Mouse (Mus musculus) G1E (cell line): ENCODE results near the gene Wipi1. TPM values are rescaled to one million over a fixed set of nuclear protein-coding genes. Genes with fewer than 3 reads are reported as not detected.
"Not testable (repeated sequence)": the region's sequence is repeated elsewhere in the genome, so short reads cannot be mapped to it uniquely, and the experiment has no call there.

ENCODE experiments used
- ATAC-seq: 2 replicates; pipeline ENCODE4 v1.8.0; 2016; ENCODE audit warnings: mild to moderate bottlenecking; ENCODE audit not compliant: insufficient number of reproducible peaks, poor library complexity, low FRiP score, severe bottlenecking; ENCODE audit errors: extremely low read depth
- DNase-seq: peaks from one replicate; pipeline ENCODE4 v3.0.0; 2012; ENCODE audit warnings: low spot score
- H3K27me3 ChIP-seq: 2 replicates; pipeline ENCODE4 v1.6.1; 2012; ENCODE audit warnings: mild to moderate bottlenecking, low read length, inconsistent platforms; ENCODE audit not compliant: insufficient read depth
- H3K36me3 ChIP-seq: replicated peaks from 2 replicates; pipeline ENCODE3; 2012; ENCODE audit warnings: mild to moderate bottlenecking, inconsistent platforms
- H3K4me1 ChIP-seq: 2 replicates; pipeline ENCODE4 v1.6.1; 2012; ENCODE audit warnings: low read depth, low read length, inconsistent platforms, mixed read lengths; ENCODE audit not compliant: insufficient read depth
- H3K4me3 ChIP-seq: 2 replicates; pipeline ENCODE4 v1.5.1; 2012; ENCODE audit warnings: low read depth, mild to moderate bottlenecking, inconsistent platforms, low read length, moderate library complexity, mixed read lengths
- H3K9me3 ChIP-seq: replicated peaks from 2 replicates; pipeline ENCODE4 v1.6.1; 2012; ENCODE audit warnings: inconsistent platforms
- CTCF ChIP-seq: IDR thresholded peaks from 2 replicates; pipeline ENCODE4 v1.5.1; 2012; ENCODE audit warnings: low read depth, low read length, inconsistent platforms, mixed read lengths
- GATA1 ChIP-seq: IDR thresholded peaks from 2 replicates; pipeline ENCODE4 v1.6.1; 2012; ENCODE audit warnings: borderline replicate concordance, low read length, inconsistent platforms, mixed read lengths
- GATA2 ChIP-seq: IDR thresholded peaks from 2 replicates; pipeline ENCODE4 v1.6.1; 2012; ENCODE audit warnings: low read depth, low read length, inconsistent platforms, borderline replicate concordance
- POLR2AphosphoS5 ChIP-seq: IDR thresholded peaks from 2 replicates; pipeline ENCODE4 v1.6.1; 2012; ENCODE audit warnings: low read depth, low read length, inconsistent platforms; ENCODE audit not compliant: insufficient replicate concordance
- TAL1 ChIP-seq: conservative IDR thresholded peaks from 2 replicates; pipeline ENCODE4 v1.6.1; 2012; ENCODE audit warnings: low read depth, low read length, inconsistent platforms, mixed read lengths
- polyA plus RNA-seq: library from polyadenylated mRNA; stranded (reverse); fragments of >175 nt; gene quantifications from 2 replicates; pipeline ENCODE4 v1.2.3, GENCODE M21; 2012
- total RNA-seq, 2 experiments: library from RNA; stranded (forward) in 1 of 2; stranded (reverse) in 1 of 2; fragments of 200-1000 nt in 1 of 2; fragments of >200 nt in 1 of 2; fragmentation: Nextera tagmentation in 1 of 2; gene quantifications; 2 replicates each; pipeline ENCODE4 v1.2.3; 2014 to 2017

The Wipi1 gene
- total and polyA plus RNA-seq, 3 experiments: 5.0 to 15.0 (median 12.6) TPM

- Histone ChIP-seq H3K36me3 (no peaks in the 10 kb centered on the region), H3K27me3 (0 out of 2 replicates have a peak, but pooled peaks cover 2% of the 10 kb centered on the region), H3K4me1 (peaks cover 33% of the 10 kb centered on the region), H3K9me3 (0 out of 2 replicates have a peak, but pooled peaks cover 2% of the 10 kb centered on the region), H3K4me3 (no peak overlapping the region)
- ATAC-seq: no peak
- DNase-seq: no peak
- peak; percentile 65 for TF ChIP-seq CTCF
- no peak for TF ChIP-seq GATA1
Measured at GRCm38 (mm10) chr11:109621183-109621582, 9.4 kb upstream of the Wipi1 start.

DNA sequence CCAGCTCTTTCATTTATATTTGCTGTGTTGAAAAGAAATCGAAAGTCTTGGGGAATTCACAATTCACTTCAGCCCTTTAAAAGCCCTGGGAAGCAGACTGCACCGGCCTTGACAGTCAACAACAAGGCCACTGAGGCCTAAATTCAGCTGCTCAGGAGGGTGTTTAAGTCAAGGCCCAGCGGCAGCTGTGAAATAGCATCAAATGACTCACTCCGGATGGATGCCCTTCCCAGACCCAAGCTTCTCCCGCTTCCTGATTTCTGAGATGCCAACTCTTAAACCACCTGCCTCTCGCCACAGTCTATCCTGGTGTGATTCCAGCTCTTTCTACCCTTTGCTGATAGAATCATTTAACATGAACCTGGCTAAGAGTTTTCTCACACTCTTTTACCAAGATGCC lies 8.6 kb upstream of the Wipi1 start:
- ATAC-seq (no peak), DNase-seq (no peak)
- Histone ChIP-seq H3K9me3 (0 out of 2 replicates have a peak, but pooled peaks cover 2% of the 10 kb centered on the region), H3K27me3 (0 out of 2 replicates have a peak, but pooled peaks cover 2% of the 10 kb centered on the region), H3K4me3 (no peak overlapping the region), H3K4me1 (peaks cover 41% of the 10 kb centered on the region), H3K36me3 (no peaks in the 10 kb centered on the region)
- TF ChIP-seq POLR2AphosphoS5 (no peak), CTCF (no peak), TAL1 (no peak), GATA1 (no peak), GATA2 (no peak)

GRCm38 (mm10) chr11:109619055-109619454 lies 7.3 kb upstream of the Wipi1 start:
- peak; percentile 45; the same call in 1 of the 2 replicates for TF ChIP-seq CTCF
- not testable (repeated sequence) for ATAC-seq, H3K9me3 ChIP-seq, H3K4me3 ChIP-seq, H3K36me3 ChIP-seq, H3K27me3 ChIP-seq, DNase-seq
- peaks cover 46% of the 10 kb centered on the region for H3K4me1 ChIP-seq

DNA sequence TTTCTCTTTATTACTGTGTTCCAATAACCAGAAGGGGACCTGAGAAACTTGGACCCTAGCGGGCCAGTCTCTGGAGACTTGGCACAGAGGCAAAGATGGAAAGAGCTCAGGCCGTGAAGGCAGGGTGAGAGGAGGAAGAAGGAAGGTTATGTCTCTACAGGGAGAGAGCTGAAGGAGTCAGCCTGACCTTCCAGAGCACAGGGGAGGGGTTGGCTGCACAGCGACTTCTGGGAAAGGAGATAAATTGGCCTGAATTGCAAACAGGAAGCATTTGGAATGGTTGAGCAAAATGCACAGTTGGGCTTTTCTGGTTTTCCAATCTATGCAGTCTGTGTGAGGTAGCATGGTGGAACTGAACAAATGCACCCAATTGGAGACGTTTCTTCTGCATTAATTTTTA lies 5.0 kb upstream of the Wipi1 start:
- Histone ChIP-seq H3K27me3 (no peaks in the 10 kb centered on the region), H3K9me3 (no peaks in the 10 kb centered on the region), H3K4me3 (no peak overlapping the region), H3K4me1 (peaks cover 67% of the 10 kb centered on the region), H3K36me3 (no peaks in the 10 kb centered on the region)
- DNase-seq (no peak), ATAC-seq (no peak)
- no peak for TF ChIP-seq GATA1
- TF ChIP-seq GATA2: no peak
- no peak for TF ChIP-seq CTCF
- TF ChIP-seq TAL1: no peak
- no peak for TF ChIP-seq POLR2AphosphoS5

GRCm38 (mm10) chr11:109616352-109616751 lies 4.6 kb upstream of the Wipi1 start:
- ATAC-seq: no peak
- Histone ChIP-seq H3K9me3 (no peaks in the 10 kb centered on the region), H3K4me3 (no peak overlapping the region), H3K36me3 (no peaks in the 10 kb centered on the region), H3K27me3 (no peaks in the 10 kb centered on the region), H3K4me1 (peaks cover 68% of the 10 kb centered on the region)
- TF ChIP-seq GATA1 (no peak), CTCF (no peak), POLR2AphosphoS5 (no peak), GATA2 (no peak), TAL1 (no peak)
- no peak for DNase-seq

DNA sequence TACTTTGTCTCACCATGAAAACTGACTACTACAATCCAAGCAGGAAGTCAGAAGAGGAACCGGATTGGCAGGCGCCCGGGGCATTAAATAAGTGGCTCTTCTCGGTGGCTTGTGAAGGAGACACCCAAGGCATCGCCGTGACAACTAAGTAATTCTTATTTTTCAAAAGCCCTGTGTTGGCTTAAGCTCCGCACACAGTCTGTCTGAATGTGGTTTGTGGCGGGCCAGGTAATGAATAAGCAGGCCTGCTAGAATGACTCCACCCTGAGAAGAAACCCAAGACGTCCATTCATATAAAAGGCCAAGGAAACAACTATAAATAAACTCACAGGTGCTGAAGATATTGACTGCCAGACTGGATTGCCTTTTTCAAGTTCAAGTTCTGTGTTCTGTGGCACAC lies 3.5 kb upstream of the Wipi1 start:
- no peak for TF ChIP-seq GATA2
- no peak for TF ChIP-seq TAL1
- no peak for TF ChIP-seq CTCF
- no peak for TF ChIP-seq GATA1
- TF ChIP-seq POLR2AphosphoS5: no peak
- ATAC-seq: no peak
- DNase-seq: no peak
- H3K4me1 ChIP-seq: peaks cover 69% of the 10 kb centered on the region
- no peaks in the 10 kb centered on the region for H3K27me3 ChIP-seq
- no peaks in the 10 kb centered on the region for H3K36me3 ChIP-seq
- no peak overlapping the region for H3K4me3 ChIP-seq
- no peaks in the 10 kb centered on the region for H3K9me3 ChIP-seq

DNA sequence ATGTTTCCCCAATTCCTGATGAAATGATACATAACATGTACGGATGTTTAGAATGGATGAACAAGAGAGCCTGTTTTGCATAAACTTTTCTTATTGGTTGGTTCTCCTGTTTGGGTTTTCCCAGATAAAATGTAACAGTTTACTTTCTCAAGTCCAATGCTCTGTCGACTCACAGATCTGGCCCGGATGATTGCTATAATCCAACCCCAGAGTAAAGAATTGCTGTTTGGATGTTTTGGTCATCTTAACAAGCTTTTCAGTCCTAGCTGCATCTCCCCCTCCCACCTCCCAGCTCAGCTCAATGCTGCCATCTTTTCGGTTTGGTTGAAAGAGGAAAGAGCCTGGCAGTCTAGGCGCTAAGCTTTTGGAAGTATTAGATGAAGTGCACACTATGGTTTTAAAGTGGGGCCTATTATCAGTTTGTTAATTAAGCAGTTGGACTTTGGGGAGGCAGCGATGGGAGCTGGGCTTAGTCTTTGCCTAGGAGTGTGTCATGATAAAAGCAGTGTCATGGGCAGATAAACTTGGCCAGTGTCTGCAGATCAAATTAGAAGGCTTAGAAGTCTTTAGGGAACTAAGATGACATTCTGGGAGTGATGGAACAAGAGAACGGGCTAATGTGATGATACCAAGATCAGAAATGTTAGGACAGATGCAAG lies 1.2 kb upstream of the Wipi1 start:
- Histone ChIP-seq H3K4me1 (peaks cover 78% of the 10 kb centered on the region), H3K4me3 (no peak overlapping the region), H3K36me3 (no peaks in the 10 kb centered on the region), H3K9me3 (no peaks in the 10 kb centered on the region), H3K27me3 (no peaks in the 10 kb centered on the region)
- DNase-seq (no peak), ATAC-seq (no peak)
- TF ChIP-seq GATA1: no peak
- TF ChIP-seq TAL1: no peak
- no peak for TF ChIP-seq CTCF
- no peak for TF ChIP-seq GATA2
- TF ChIP-seq POLR2AphosphoS5: no peak
